Mouse (Mus musculus): ENCODE data around the gene Fgf11. TPM values are rescaled to one million over a fixed set of nuclear protein-coding genes. Genes with fewer than 3 reads are reported as not detected.
A peak's percentile ranks its signal among the peaks of the same experiment; 100 is the strongest.

Gene Fgf11
- polyA plus RNA-seq, 1 experiment, result 6.3 TPM

DNA sequence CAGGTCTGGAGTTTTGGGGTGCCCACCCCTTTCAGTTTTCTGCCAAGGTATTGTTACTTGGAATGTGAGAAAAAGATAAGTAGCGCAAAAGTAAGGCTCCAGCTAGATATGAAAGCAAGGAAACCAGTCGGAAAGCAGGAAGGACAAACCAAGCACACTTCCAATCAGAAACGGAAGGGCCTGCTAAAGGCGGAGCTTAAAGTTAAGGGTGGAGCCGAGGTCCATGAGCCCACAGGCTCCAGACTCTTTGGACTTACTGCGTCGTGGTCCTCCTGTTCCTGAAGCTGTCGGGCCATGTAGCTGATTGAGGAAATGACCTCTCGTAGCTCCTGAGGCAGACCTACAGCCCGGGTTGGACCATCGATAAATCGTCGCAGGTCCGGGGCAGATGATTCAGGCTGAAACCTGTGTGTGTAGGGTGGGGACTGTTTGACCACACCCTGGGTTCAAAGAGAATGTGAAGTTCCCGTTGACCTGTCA, 16.8 kb downstream of the Fgf11 start:
- no peak for DNase-seq (ENCODE audit: low spot score)

DNA sequence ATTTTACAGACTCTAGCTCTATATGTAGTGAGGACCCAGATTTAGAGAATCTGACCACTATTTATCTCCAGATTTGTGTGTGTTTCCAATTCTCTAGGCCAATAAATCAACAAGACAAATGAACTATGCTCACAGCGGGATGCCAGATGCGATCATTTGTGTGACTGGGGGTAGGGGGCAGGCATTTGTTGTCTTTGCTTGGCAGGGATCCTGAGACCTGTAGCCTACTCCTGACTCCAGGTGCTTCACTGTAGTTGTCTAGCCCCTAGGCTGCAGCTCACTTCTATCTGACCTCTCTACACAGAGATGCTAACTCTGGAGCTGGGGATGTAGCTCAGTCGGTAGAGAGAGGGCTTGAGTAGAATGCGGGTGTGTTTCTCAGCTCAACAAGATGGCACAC, 19.8 kb downstream of the Fgf11 start:
- no peak for DNase-seq (ENCODE audit: low spot score)

DNA sequence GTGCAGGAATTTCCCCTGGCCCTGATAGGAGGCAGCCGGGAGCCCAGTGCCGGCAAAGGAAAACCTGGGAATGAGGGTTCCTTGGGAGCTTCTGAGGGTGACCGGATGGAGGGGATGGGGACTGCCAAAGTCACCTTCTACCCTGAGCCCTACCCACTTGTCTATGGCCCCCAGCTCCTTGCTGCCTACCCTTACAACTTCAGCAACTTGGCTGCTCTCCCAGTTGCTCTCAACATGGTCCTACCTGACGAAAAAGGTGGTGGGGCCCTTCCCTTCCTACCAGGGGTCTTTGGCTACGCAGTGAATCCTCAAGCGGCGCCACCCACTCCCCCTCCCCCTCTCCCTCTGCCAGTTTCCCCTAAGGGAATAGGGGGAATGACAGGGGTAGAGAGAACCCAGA, 22.7 kb downstream of the Fgf11 start:
- no peak for DNase-seq (ENCODE audit: low spot score)

DNA sequence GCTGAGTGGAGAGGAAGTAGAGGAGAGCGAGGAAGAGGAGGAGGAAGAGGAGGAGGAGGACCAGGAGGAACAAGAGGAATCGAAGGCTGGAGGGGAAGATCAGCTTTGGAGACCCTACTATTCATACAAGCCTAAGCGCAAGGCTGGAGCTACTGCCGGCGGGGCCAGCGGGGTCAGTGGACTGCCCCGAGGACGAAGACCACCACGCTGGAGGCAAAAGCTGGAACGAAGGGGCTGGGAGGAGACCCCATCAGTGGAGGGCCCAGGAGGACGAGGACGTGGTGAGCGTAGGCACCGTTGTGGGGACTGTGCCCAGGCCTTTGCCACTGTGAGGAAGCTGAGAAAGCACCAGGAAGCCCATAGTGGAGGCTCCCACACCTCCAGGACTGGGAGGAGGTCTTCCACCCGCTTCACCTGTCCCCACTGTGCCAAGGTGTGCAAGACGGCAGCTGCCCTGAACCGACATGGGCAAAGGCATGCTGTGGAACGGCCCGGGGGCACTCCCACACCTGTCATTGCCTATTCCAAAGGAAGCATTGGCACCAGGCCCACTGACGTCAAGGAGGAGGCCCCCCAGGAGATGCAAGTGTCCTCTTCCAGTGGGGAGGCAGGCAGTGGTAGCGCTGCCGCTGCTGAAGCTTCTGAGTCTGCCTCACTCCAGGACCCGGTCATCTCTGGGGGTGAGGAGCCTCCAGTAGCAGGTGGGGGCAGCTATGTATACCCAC, 23.2 kb downstream of the Fgf11 start:
- no peak for DNase-seq (ENCODE audit: low spot score)

DNA sequence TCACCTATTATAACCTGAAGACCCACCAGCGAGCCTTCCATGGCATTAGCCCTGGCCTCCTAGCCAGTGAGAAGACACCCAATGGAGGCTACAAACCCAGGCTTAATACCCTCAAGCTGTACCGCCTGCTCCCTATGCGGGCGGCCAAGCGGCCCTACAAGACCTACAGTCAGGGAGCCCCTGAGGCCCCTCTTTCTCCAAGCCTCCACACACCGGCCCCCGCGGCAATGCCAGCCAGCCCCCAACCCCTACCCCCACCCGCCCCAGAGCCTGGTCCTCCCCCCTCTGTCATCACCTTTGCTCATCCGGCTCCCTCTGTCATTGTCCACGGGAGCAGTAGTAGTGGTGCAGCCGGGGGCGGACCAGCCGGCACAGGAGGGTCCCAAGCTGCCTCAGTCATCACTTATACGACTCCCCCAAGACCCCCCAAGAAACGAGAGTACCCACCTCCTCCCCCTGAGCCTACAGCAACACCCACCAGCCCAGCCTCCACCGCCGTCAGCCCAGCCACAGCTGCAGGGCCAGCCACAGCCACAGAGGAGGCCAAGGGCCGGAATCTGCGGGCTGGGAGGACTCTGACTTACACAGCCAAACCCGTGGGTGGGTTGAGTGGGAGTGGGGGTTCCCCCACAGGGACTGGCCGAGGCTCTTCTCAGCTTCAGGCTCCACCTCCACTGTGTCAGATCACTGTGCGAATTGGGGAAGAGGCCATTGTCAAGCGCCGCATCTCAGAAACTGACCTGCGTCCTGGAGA, 24.0 kb downstream of the Fgf11 start:
- DNase-seq (ENCODE audit: low spot score), result no peak

DNA sequence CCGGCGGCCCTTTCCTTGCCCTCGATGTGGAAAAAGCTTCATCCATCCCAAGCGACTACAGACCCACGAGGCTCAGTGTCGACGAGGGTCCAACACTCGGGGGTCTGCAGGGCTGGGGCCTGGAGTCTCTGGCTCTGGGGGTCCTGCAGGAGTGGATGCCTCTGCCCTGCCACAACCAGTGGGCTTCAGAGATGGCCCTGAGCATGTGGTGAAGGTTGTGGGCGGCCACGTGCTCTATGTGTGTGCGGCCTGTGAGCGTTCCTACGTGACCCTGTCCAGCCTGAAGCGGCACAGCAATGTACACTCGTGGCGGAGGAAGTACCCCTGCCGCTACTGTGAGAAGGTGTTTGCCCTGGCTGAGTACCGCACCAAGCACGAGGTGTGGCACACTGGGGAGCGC, 25.2 kb downstream of the Fgf11 start:
- no peak for DNase-seq (ENCODE audit: low spot score)

DNA sequence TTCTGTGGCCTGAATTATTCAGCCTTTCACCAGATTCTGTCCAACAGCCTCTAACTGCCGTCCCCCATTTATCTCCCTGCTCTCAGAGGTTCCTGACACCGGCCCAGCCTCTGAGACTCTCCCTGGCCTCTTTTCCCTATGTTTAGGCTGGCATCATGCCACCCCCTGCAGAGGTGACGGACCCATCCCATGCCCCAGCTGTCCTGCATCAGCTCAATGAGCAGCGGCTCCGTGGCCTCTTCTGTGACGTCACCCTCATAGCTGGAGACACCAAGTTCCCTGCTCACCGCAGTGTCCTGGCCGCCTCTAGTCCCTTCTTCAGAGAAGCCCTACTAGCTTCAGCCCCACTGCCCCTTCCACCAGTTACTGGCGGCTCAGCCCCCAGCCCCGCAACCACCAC, 25.9 kb downstream of the Fgf11 start:
- no peak for DNase-seq (ENCODE audit: low spot score)

DNA sequence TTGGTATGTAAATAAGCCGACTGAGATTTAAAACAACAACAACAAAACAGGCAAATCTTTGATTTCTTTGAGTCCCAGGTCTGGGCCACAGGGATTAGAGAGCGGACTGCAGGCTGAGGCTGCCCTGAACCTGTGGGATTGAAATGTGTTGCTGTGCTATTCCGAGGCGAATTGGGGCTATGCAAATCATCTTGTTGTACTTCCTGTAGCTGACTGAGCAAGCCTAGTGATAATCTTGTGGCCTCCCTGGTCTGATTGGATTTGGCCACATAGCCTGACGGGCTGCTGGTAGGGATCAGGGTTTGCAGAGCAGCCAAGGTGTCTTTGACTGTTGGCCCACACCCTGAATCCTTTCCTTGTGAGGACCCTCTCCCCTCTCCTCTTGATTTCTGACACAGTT, 26.7 kb downstream of the Fgf11 start:
- DNase-seq (ENCODE audit: low spot score), result no peak

DNA sequence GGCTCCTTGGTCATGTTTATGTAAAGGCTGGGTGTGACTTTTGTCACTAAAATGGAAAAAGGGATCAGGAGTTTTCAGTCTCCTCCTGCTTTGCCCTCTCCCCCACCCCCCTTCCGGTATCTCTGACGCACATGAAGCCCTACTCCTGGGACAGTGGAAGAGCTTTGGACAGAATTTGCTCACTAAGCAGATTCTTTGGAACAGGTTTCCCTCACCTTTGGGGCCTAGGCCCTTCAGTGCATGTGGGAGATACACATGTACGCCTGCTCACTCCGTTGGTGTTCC, 34.1 kb downstream of the Fgf11 start:
- no peak for DNase-seq (ENCODE audit: low spot score)

DNA sequence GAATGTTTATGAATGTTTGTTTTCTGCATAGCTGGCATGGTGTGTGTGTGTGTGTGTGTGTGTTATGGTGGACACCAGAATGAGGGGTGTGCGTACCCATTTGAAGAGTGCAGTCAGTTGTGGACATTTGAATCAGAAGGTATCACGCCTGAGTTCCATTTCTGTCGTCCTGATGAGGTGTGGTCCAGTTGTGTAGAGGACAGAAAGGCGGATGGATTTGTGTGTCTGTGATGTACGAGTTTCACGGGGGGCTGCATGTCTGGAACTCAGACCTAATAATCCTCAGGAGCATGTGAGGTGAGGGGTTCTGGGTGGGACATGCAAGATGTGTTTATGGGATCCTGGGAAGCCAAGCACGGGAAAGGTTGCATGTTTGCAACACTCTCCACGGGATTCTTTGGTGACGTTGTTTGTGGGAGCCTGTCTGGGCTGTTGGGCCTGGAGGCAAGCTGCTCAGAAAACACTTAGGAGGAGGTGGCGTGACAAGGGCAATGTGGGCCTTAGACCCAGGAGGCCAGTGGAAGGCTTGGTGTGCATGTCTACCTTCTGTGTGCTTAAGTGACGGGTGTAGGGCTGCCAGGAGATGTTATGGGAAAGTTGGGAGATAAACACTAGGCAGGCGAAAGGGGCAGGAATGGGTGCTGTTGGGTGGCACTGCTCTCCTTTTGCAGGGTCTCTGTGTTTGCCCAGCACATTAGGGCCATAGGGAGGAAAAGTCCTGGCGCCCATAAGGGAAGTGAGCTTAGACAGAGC, 34.6 kb downstream of the Fgf11 start:
- no peak for DNase-seq (ENCODE audit: low spot score)

DNA sequence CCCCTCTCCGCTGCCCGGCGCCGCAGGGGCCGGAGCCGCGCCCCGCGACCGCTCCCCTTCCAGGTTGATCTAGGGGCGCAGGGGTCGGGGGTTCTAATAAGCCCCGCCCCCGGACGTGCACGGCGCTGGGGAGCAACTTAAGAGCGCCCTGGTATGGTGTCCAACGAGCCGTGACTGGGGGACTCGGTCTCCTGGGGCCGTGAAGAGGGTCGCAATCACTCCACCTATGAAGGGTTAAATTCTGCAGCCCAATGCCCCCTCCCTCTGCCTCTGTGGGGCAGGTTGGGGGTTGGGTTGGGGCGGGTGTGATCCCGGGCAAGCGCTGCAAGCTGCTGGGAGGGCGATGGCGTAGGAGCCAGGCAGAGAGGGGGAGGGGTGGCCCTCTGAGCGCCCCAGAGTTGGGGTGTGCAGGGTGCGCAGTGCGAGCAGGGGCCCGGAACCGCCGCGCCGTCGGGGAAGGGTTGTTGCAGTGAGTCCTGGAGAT, 35.5 kb downstream of the Fgf11 start:
- peak; percentile 75 for DNase-seq (ENCODE audit: low spot score)

DNA sequence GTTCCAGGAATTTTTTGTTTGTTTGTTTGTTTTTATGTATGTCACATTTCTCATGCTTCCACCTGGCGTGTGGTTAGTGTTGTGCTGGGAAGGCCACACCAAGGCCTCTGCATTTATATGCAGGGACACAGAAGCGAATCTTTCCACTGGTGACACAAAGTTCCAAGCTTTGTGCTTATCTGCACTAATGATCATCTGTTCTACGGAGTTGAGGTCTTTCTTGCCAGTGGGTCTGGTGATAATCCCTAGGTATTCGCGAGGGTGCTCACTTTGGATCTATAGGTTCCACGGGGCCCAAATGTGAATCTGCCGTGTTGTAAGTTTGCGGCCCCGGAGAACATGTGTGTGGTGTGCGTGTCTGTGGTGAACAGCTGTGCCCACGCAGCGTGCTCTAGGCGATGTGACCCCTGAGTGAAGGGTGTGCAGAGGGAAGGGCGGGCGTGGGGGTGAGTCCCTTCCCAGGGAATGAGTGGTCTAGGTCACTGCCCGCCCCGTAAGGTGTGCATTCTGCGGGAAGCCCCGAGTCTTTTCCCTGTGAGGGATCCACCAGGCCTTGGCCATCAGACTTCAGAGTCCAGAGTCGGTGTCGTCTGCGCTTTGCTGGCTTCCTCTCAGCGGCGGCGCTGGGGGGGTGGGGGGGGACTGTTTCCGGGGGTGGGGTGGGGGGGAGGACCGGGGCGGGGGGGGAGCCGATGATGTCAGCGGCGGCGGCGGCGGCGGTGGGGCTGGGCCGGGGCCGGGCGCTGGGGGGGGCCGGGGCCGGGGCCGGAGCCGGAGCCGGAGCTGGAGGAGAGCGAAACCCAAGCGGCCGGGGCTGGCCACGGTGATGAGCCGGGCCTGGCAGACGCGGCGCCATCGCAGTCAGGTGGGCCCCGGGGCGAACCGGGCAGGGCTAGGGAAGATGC, 36.2 kb downstream of the Fgf11 start, which contains the start of gene Zbtb4:
Gene Zbtb4, plus strand, starts transcription at position 692 of the 905 bp plus-strand sequence.
- DNase-seq (ENCODE audit: low spot score), result no peak

DNA sequence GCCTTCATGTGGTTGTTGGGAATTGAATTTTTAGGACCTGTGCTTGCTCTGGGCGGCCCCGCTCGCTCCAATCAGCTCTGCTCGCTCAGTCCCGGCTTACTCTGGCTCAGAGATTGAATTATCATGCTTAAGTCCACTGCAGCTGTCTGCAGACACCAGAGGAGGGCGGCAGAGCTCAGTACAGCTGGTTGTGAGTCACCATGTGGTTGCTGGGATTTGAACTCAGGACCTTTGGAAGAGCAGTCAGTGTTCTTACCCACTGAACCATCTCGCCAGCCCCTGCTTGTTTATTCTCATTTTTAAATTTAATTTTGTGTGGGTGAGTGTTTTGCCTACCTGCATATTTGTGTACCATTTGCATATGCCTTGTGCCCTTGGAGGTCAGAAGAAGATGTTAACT, 38.1 kb downstream of the Fgf11 start:
- DNase-seq (ENCODE audit: low spot score), result no peak

DNA sequence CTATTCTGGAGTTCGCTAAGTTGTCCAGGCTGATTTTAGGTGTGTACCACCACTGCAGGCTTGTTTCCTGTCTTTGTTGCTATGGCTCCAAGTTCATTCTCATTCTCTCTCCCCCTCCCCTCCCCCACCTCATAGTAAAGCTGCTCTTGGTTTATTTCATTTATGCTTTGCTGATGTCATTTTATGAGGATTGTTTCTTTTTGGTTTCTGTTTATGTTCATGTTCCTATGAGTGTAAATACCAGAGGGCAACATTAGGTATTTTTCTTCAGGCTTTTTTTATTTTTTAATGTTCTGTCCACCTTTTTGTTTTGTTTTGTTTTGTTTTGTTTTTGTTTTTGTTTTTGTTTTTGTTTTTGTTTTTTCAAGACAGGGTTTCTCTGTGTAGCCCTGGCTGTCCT, 39.8 kb downstream of the Fgf11 start, which contains the start of gene Slc35g3:
Gene Slc35g3, minus strand, starts transcription at position 101 of the 400 bp plus-strand sequence.
- DNase-seq (ENCODE audit: low spot score), result no peak

DNA sequence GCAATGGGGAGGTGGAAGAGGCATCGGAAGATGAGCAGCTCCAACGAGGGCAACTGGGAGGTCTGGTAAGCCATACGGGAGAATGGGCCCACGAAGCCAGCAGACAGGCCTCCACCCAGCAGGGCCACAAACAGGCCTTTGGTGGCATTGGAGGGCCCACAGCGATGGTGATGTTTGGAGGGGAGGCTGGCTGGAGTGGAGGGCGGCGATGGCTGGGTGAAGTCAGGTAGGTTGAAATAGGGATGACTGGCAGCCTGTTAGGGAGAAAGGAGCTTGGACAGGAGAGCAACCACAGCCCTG, 40.8 kb downstream of the Fgf11 start:
- no peak for DNase-seq (ENCODE audit: low spot score)

DNA sequence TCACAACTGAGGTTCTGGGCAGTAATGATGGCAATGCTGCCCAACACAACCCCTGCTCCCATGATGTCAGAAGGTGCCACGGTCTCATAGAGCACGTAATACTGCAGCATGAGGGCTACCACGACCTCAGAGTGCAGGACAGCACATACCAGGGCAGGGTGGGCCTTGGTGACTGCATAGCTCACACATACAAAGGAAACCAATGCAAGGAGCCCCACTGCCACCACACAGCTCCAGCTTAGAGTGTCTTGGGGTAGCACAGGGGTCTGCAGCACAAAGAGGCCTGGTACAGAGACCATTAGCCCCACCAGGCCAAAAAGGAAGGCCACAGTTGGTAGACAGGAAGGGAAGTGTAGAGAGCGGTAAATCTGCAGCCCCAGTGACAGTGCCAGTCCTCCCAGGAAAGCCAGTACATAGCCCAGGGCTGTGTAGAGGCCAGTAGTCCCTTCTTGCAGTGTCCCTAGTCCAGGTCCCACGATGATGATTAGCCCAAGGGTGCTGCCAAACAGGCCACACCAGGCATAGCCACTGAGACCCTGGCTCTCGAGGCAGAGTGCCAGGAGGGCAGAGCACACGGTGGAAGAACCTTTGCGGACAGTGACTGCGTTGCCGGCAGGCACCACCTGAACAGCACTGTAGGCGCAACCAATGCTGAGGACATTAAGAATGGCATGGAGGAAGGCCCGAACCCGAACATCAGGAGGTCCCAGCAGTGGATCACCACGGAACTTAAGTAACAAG, 41.3 kb downstream of the Fgf11 start:
- no peak for DNase-seq (ENCODE audit: low spot score)

DNA sequence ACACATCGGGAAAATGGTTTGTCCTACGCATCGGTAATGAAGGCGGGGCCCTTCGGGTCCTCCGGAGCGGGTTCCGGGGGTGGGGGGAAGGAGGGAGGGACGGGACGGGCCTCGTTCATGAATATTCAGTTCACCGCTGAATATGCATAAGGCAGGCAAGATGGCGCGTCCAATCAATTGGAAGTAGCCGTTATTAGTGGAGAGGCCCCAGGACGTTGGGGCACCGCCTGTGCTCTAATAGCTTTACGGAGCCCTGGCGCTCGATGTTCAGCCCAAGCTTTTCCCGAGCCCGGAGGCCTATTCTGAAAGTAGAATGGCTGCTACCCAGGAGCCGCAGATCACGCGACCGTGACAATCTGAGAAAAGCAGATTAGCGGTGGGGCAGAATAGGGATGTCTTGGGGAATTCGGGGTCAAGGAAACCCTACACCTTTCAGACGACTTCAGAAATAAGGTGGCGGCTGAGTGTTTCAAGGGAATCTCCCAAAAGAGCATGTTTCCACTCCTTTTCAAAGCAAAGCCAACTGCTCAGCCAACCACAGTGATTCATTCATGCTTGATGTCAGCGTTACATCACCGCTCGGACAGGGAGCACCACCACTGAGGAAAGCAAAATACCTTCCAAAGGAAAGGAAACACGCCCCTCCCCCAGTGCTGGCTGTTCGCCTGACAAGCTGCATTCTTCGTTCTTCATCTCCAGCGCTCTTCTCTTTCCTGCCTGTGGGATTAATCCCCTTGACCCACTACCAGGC, 42.5 kb downstream of the Fgf11 start:
- DNase-seq (ENCODE audit: low spot score), result peak; percentile 74

DNA sequence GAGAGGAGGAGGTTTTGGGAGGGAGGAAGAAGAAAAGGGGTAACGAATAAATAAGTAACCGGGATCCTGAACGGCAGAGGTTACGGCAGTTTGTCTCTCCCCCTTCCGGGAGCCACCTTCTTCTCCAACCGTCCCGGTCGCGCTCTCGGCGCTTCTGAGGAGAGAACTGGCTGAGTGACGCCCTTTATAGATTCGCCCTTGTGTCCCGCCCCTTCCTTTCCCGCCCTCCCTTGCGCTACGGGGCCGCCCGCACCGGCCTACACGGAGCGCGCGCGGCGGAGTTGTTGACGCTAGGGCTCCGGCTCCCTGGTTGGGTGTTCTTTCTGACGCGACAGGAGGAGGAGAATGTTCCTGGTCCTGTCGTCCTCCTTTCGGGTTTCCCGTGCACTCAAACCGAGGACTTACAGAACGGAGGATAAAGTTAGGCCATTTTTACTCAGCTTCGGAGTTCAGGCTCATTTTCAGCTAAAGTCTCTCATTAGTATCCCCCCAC, 43.1 kb downstream of the Fgf11 start, which contains the start of gene Polr2a:
Gene Polr2a, minus strand, starts transcription at position 160 of the 493 bp plus-strand sequence.
- DNase-seq (ENCODE audit: low spot score), result peak; percentile 99

DNA sequence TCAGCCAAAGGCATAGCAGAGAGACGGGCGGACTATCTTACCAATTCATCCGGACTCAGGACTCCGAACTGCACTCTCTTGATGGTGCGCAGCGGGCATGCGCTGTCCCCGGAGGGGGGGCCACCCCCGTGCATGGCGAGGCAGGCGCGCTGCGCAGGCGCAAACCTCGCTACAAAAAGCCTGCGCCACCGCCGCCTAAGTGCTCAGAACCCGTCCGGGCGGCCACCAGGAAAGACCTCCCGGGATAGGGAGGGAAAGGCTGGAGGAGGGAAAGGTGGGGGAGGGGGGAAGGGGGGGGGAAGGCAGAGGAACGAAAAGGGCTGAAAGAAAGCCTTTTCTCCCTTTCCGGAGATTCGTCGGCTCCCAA, 43.6 kb downstream of the Fgf11 start:
- peak; percentile 100 for DNase-seq (ENCODE audit: low spot score)
